Mouse (Mus musculus): ENCODE results near the gene Raver1. TPM values are rescaled to one million over a fixed set of nuclear protein-coding genes. Genes with fewer than 3 reads are reported as not detected.

Raver1 gene
- polyA plus RNA-seq, 1 experiment from 2014 or later, result 44.9 TPM

DNA sequence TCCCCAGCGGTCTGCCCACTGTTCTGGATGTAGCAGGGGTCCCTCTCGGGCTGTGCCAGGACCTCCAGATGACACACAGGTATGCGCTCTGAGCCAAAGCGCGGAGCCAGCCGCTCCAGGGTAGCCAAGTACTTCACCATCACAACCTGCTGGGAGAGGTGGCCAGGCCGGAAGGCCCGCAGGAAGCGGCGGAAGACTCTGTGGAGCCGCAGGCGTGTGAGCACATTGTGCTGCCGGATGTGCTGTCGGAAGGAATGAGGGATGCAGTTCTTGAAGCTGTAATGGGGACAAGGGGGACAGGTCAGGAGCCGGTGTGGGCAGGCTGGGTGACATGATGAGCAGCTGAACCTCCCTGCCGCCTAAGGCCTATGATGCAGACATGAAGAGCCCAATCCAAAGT is 29.7 kb upstream of the Raver1 start:
- ATAC-seq (ENCODE audit: insufficient number of reproducible peaks, insufficient read depth, low FRiP score, low read depth), result no peak
- Histone ChIP-seq H3K27me3 (ENCODE audit: control insufficient read depth, insufficient read depth, low read length) (no peaks in the 10 kb centered on the region), H3K4me2 (ENCODE audit: low read length) (no peak overlapping the region), H3K4me1 (ENCODE audit: control insufficient read depth in 2 of 2, insufficient read depth in 2 of 2, low read length in 2 of 2) (peaks cover 9 to 10% of the 10 kb centered on the region in 2 experiments), H3K27ac (replicated peaks in 1 of 2; ENCODE audit: control insufficient read depth in 1 of 2, insufficient read depth in 1 of 2, low read depth in 2 of 2, low read length in 2 of 2) (no peak overlapping the region), H3K36me3 (ENCODE audit: control insufficient read depth, insufficient read depth, low read length) (peaks cover 64% of the 10 kb centered on the region), H3K4me3 (ENCODE audit: control insufficient read depth in 1 of 2, insufficient read depth in 1 of 2, low read depth in 1 of 2, low read length in 2 of 2) (no peak overlapping the region), H3K9ac (ENCODE audit: low read length) (no peak overlapping the region), H3K9me3 (ENCODE audit: control insufficient read depth, low read length) (no peaks in the 10 kb centered on the region)
- WGBS, result 81% methylated on average over 16 of the region's 16 CpGs

DNA sequence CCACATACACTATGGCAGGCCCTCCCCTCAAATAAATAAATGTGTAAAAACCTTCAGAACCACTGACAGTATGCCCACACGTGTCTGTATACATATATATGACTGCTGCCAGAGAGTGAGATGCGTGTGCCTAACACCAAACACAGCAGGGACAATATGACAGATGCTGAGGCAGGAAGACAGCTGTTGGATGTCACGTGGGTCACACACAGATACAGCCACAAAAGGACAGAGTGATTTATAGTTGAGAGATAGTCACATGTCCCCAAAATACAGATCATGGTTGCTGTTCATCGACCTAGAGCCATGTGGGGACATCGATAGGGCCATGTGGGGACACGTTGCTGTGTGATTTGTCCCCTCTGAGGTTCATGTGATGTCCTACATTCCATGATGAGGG is 25.3 kb upstream of the Raver1 start:
- WGBS, result 78% methylated on average over 6 of the region's 6 CpGs

DNA sequence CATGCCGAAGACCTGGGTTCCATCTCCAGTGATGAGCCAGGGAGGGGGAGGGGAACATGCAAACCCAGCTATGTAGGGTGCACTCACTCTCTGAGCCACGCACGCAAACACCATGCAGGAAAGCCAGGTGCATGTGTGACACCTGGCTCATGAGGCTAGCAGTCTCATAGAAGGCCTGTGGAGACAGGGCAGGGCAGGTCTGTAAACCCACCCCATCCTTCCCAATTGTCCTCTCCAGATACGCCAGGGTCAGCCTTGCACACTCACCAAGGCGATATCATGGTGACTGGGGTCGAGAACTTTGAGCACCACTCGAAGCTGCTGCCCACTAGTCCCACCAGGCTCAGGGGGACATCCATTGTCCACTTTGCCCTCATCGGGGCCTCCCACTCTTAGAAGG is 23.3 kb upstream of the Raver1 start:
- Histone ChIP-seq H3K27ac (replicated peaks in 1 of 2; ENCODE audit: control insufficient read depth in 1 of 2, insufficient read depth in 1 of 2, low read depth in 2 of 2, low read length in 2 of 2) (no peak overlapping the region), H3K4me3 (ENCODE audit: control insufficient read depth in 1 of 2, insufficient read depth in 1 of 2, low read depth in 1 of 2, low read length in 2 of 2) (no peak overlapping the region), H3K9me3 (ENCODE audit: control insufficient read depth, low read length) (no peaks in the 10 kb centered on the region), H3K27me3 (ENCODE audit: control insufficient read depth, insufficient read depth, low read length) (no peaks in the 10 kb centered on the region), H3K4me2 (ENCODE audit: low read length) (no peak overlapping the region), H3K9ac (ENCODE audit: low read length) (no peak overlapping the region), H3K36me3 (ENCODE audit: control insufficient read depth, insufficient read depth, low read length) (peaks cover 29% of the 10 kb centered on the region), H3K4me1 (ENCODE audit: control insufficient read depth in 2 of 2, insufficient read depth in 2 of 2, low read length in 2 of 2) (no peaks in the 10 kb centered on the region)
- 87% methylated on average over 8 of the region's 8 CpGs for WGBS
- ATAC-seq (ENCODE audit: insufficient number of reproducible peaks, insufficient read depth, low FRiP score, low read depth), result no peak

More for the DNA sequence above, 25.3 kb upstream of the Raver1 start:
- H3K4me3 ChIP-seq (ENCODE audit: control insufficient read depth in 1 of 2, insufficient read depth in 1 of 2, low read depth in 1 of 2, low read length in 2 of 2), result no peak overlapping the region
- H3K27me3 ChIP-seq (ENCODE audit: control insufficient read depth, insufficient read depth, low read length), result no peaks in the 10 kb centered on the region
- no peak overlapping the region for H3K4me2 ChIP-seq (ENCODE audit: low read length)
- H3K4me1 ChIP-seq (ENCODE audit: control insufficient read depth in 2 of 2, insufficient read depth in 2 of 2, low read length in 2 of 2), result no peaks in the 10 kb centered on the region
- H3K36me3 ChIP-seq (ENCODE audit: control insufficient read depth, insufficient read depth, low read length), result peaks cover 39% of the 10 kb centered on the region
- H3K27ac ChIP-seq (replicated peaks in 1 of 2; ENCODE audit: control insufficient read depth in 1 of 2, insufficient read depth in 1 of 2, low read depth in 2 of 2, low read length in 2 of 2), result no peak overlapping the region
- ATAC-seq (ENCODE audit: insufficient number of reproducible peaks, insufficient read depth, low FRiP score, low read depth), result no peak
- H3K9ac ChIP-seq (ENCODE audit: low read length), result no peak overlapping the region
- H3K9me3 ChIP-seq (ENCODE audit: control insufficient read depth, low read length), result no peaks in the 10 kb centered on the region

DNA sequence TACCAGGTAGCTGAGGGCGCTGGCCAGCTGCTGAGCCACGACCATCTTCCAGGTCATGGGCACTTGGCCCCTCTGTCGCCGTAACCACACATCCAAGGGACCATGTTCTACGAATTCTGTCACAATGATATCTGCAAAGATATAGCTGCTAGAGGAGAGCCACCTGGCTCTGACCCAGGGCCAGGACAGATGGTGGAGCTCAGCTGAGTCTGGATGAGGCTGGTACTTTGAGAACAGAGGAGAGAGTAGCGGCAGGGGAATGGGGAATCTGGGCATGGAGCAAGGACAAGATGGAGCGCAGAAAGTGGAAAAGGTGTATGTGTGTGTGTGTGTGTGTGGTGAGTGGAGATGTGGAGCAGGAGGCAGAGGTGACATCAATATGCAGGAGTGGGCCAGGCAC is 22.4 kb upstream of the Raver1 start:
- no peak overlapping the region for H3K4me3 ChIP-seq (ENCODE audit: control insufficient read depth in 1 of 2, insufficient read depth in 1 of 2, low read depth in 1 of 2, low read length in 2 of 2)
- 81% methylated on average over 7 of the region's 7 CpGs for WGBS

GRCm38 (mm10) chr9:21113751-21114150 is 21.9 kb upstream of the Raver1 start:
- no peak for ATAC-seq (ENCODE audit: insufficient number of reproducible peaks, insufficient read depth, low FRiP score, low read depth)
- no peaks in the 10 kb centered on the region for H3K27me3 ChIP-seq (ENCODE audit: control insufficient read depth, insufficient read depth, low read length)
- H3K9ac ChIP-seq (ENCODE audit: low read length), result no peak overlapping the region
- H3K27ac ChIP-seq (replicated peaks in 1 of 2; ENCODE audit: control insufficient read depth in 1 of 2, insufficient read depth in 1 of 2, low read depth in 2 of 2, low read length in 2 of 2), result no peak overlapping the region
- H3K4me1 ChIP-seq (ENCODE audit: control insufficient read depth in 2 of 2, insufficient read depth in 2 of 2, low read length in 2 of 2), result no peaks in the 10 kb centered on the region
- 89% methylated on average over 6 of the region's 6 CpGs for WGBS
- no peaks in the 10 kb centered on the region for H3K9me3 ChIP-seq (ENCODE audit: control insufficient read depth, low read length)
- H3K4me2 ChIP-seq (ENCODE audit: low read length), result no peak overlapping the region
- H3K4me3 ChIP-seq (ENCODE audit: control insufficient read depth in 1 of 2, insufficient read depth in 1 of 2, low read depth in 1 of 2, low read length in 2 of 2), result no peak overlapping the region
- peaks cover 34% of the 10 kb centered on the region for H3K36me3 ChIP-seq (ENCODE audit: control insufficient read depth, insufficient read depth, low read length)

More for the DNA sequence above, 22.4 kb upstream of the Raver1 start:
- Histone ChIP-seq H3K9me3 (ENCODE audit: control insufficient read depth, low read length) (no peaks in the 10 kb centered on the region), H3K27ac (replicated peaks in 1 of 2; ENCODE audit: control insufficient read depth in 1 of 2, insufficient read depth in 1 of 2, low read depth in 2 of 2, low read length in 2 of 2) (no peak overlapping the region), H3K9ac (ENCODE audit: low read length) (no peak overlapping the region), H3K4me1 (ENCODE audit: control insufficient read depth in 2 of 2, insufficient read depth in 2 of 2, low read length in 2 of 2) (no peaks in the 10 kb centered on the region), H3K36me3 (ENCODE audit: control insufficient read depth, insufficient read depth, low read length) (peaks cover 31% of the 10 kb centered on the region), H3K27me3 (ENCODE audit: control insufficient read depth, insufficient read depth, low read length) (no peaks in the 10 kb centered on the region), H3K4me2 (ENCODE audit: low read length) (no peak overlapping the region)
- ATAC-seq (ENCODE audit: insufficient number of reproducible peaks, insufficient read depth, low FRiP score, low read depth), result no peak

- Histone ChIP-seq H3K4me2 (ENCODE audit: low read length) (no peak overlapping the region), H3K36me3 (ENCODE audit: control insufficient read depth, insufficient read depth, low read length) (peaks cover 26% of the 10 kb centered on the region), H3K4me1 (ENCODE audit: control insufficient read depth in 2 of 2, insufficient read depth in 2 of 2, low read length in 2 of 2) (no peaks in the 10 kb centered on the region), H3K9ac (ENCODE audit: low read length) (no peak overlapping the region), H3K27ac (replicated peaks in 1 of 2; ENCODE audit: control insufficient read depth in 1 of 2, insufficient read depth in 1 of 2, low read depth in 2 of 2, low read length in 2 of 2) (no peak overlapping the region), H3K4me3 (ENCODE audit: control insufficient read depth in 1 of 2, insufficient read depth in 1 of 2, low read depth in 1 of 2, low read length in 2 of 2) (no peak overlapping the region), H3K9me3 (ENCODE audit: control insufficient read depth, low read length) (no peaks in the 10 kb centered on the region), H3K27me3 (ENCODE audit: control insufficient read depth, insufficient read depth, low read length) (no peaks in the 10 kb centered on the region)
- WGBS, result 46% methylated on average over 23 of the region's 23 CpGs
- ATAC-seq (ENCODE audit: insufficient number of reproducible peaks, insufficient read depth, low FRiP score, low read depth), result no peak
These were observed 15.9 kb upstream of the Raver1 start for GRCm38 (mm10) chr9:21107607-21108237.

DNA sequence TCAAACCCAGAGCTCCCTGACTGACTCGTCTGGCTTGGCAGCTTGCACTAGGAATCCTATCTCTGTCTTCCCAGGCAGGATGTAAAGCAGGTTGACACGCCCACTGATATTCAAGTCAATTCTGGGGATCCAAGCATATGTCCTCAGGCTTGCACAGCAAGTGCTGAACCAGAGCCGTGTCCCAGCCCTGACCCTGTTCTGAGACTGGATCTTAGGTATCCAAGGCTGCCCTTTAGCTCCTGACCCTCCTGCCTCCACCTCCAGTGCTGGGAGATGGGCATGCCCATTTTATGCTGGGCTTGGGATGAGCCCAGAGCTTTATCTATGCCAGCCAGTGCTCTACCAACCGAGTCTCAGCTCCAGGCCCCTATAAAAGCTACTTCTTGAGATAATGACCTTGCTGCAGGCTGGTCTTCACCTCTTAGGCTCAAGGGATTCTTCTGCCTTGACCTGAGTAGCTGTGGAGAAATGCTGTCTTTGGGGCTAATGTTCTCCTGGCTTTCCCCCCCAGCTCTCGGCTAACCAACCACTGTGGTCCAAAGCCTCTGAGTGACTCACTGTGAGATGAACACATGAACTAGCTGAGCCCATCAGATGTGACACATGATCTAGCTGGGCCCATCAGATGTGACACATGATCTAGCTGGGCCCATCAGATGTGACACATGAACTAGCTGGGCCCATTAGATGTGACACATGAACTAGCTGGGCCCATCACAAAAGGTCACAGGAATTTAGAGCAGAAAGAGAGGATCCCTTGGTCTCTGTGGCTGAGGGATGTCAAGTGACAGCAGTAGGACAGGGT is 14.2 kb upstream of the Raver1 start:
- H3K9ac ChIP-seq (ENCODE audit: low read length), result no peak overlapping the region
- H3K4me2 ChIP-seq (ENCODE audit: low read length), result no peak overlapping the region
- H3K36me3 ChIP-seq (ENCODE audit: control insufficient read depth, insufficient read depth, low read length), result peaks cover 26% of the 10 kb centered on the region
- no peak overlapping the region for H3K27ac ChIP-seq (replicated peaks in 1 of 2; ENCODE audit: control insufficient read depth in 1 of 2, insufficient read depth in 1 of 2, low read depth in 2 of 2, low read length in 2 of 2)
- WGBS, result 64% methylated on average over 5 of the region's 5 CpGs
- ATAC-seq (ENCODE audit: insufficient number of reproducible peaks, insufficient read depth, low FRiP score, low read depth), result no peak
- no peaks in the 10 kb centered on the region for H3K9me3 ChIP-seq (ENCODE audit: control insufficient read depth, low read length)
- no peak overlapping the region for H3K4me3 ChIP-seq (ENCODE audit: control insufficient read depth in 1 of 2, insufficient read depth in 1 of 2, low read depth in 1 of 2, low read length in 2 of 2)
- H3K4me1 ChIP-seq (ENCODE audit: control insufficient read depth in 2 of 2, insufficient read depth in 2 of 2, low read length in 2 of 2), result no peaks in the 10 kb centered on the region
- H3K27me3 ChIP-seq (ENCODE audit: control insufficient read depth, insufficient read depth, low read length), result no peaks in the 10 kb centered on the region

Measured in heart, embryonic 14.5 days (tissue).